Mouse (Mus musculus) forebrain, embryonic 11.5 days (tissue): ENCODE data around the gene Lamp1. TPM values are rescaled to one million over a fixed set of nuclear protein-coding genes. Genes with fewer than 3 reads are reported as not detected.

Source experiments
- ATAC-seq: fragments of 200-750 bp; cut with Nextera tagmentation; replicated peaks from 2 replicates; pipeline ENCODE4 v1.8.0; 2017; ENCODE audit warnings: moderate TSS enrichment; ENCODE audit not compliant: low FRiP score
- DNase-seq: peaks from one replicate; pipeline ENCODE4 v3.0.0-alpha.2; 2017; ENCODE audit warnings: low spot score
- H3K27ac ChIP-seq: fragments of 300-500 bp; sonication (generic); 2 replicates; pipeline ENCODE4 v1.5.1; 2014; ENCODE audit warnings: low read depth, low read length
- H3K27me3 ChIP-seq: fragments of 300-500 bp; sonication (generic); 2 replicates; pipeline ENCODE4 v1.6.1; 2014; ENCODE audit warnings: mild to moderate bottlenecking, low read length, mixed read lengths; ENCODE audit not compliant: control insufficient read depth, insufficient read depth
- H3K36me3 ChIP-seq: fragments of 300-500 bp; sonication (generic); 2 replicates; pipeline ENCODE4 v1.6.1; 2014; ENCODE audit warnings: mild to moderate bottlenecking, low read length, moderate library complexity, mixed read lengths; ENCODE audit not compliant: control insufficient read depth, insufficient read depth
- H3K4me1 ChIP-seq: fragments of 300-500 bp; sonication (generic); replicated peaks from 2 replicates; pipeline ENCODE4 v1.6.1; 2014; ENCODE audit warnings: low read length, mixed read lengths; ENCODE audit not compliant: control insufficient read depth, insufficient read depth
- H3K4me2 ChIP-seq: fragments of 300-500 bp; sonication (generic); 2 replicates; pipeline ENCODE4 v1.6.1; 2014; ENCODE audit warnings: low read depth, mild to moderate bottlenecking, low read length, moderate library complexity, mixed read lengths; ENCODE audit not compliant: severe bottlenecking
- H3K4me3 ChIP-seq: fragments of 300-500 bp; sonication (generic); 2 replicates; pipeline ENCODE4 v1.5.1; 2014; ENCODE audit warnings: low read depth, low read length
- H3K9ac ChIP-seq: fragments of 300-500 bp; sonication (generic); 2 replicates; pipeline ENCODE4 v1.6.1; 2014; ENCODE audit warnings: low read length
- H3K9me3 ChIP-seq: fragments of 300-500 bp; sonication (generic); 2 replicates; pipeline ENCODE4 v1.6.1; 2016; ENCODE audit warnings: low read length, mixed read lengths; ENCODE audit not compliant: control insufficient read depth
- WGBS: fragments of 180-500 bp; shearing (Covaris S2); extraction: QIAGEN DNeasy Blood & Tissue Kit; methylation state at CpG from one replicate; pipeline ENCODE4 v1.1.7; 2014; 5-methylcytosine and 5-hydroxymethylcytosine counted together
- polyA plus RNA-seq: library from polyadenylated mRNA; unstranded; fragments of >200 nt; fragmentation: Nextera tagmentation; extraction: Ambion mirVana; gene quantifications from 2 replicates; pipeline ENCODE4 v1.2.1, GENCODE M21; 2014

Lamp1 gene
- polyA plus RNA-seq, 1 experiment from 2014 or later, result 240 TPM

DNA sequence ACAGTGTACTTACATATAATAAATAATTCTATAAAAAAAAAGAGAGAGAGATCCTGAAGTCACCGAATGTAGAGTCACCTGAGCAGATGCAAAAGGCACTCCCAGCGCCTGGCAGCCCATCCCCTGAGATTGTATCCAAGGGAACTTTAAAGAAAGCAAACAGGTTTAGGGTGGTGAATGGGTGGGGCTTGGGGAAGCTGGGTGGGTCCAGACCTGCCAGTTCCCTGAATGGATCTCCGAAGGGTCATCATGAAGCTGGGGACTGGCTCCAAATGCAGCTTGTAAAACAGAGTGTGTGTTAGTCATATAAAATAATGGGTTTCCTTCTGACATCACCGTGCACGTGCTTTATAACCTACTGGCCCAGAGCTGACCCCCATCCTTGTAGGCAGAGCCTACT is 47.3 kb downstream of the Lamp1 start:
- no peak overlapping the region for H3K9ac ChIP-seq
- DNase-seq (no peak), ATAC-seq (no peak)
- no peak overlapping the region for H3K4me3 ChIP-seq
- H3K27me3 ChIP-seq, result peaks cover 11% of the 10 kb centered on the region
- H3K4me1 ChIP-seq, result no peaks in the 10 kb centered on the region
- no peaks in the 10 kb centered on the region for H3K9me3 ChIP-seq
- no peak overlapping the region for H3K27ac ChIP-seq
- H3K36me3 ChIP-seq, result no peaks in the 10 kb centered on the region
- 43% methylated on average over 5 of the region's 5 CpGs for WGBS
- no peak overlapping the region for H3K4me2 ChIP-seq

DNA sequence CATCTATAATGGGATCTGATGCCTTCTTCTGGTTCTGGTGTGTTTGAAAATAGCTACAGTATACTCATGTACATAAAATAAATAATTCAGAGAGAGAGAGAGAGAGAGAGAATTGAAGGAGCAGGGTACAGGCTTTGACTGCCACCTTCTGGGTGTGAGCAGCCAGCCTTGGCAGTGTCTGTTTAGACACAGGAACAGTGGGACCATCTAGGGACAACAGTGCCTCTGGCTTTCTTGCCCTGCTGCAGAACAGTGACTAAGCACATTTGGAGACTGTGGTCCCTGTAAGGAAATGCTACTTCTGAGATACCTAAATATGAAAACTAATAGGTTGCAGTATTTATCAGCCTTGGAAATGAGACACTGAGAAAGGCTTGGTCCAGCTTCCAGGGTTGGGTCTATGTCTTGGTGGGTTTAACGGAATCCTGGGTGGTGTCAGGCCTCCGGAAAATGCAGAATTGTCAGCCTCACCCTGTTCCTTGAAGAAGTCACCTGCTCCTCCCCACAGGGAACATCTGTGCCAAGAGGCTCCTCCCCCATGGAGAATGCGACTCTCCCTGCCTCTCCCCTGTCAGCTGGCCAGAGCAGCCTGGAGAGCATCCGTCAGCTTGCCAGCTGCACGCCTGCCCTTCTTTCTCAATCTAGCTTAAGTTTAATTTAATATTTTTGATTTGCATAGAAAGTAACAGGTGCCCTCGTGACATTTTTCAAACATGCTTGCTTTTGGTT is 49.8 kb downstream of the Lamp1 start:
- no peak overlapping the region for H3K4me3 ChIP-seq
- no peak overlapping the region for H3K9ac ChIP-seq
- H3K4me1 ChIP-seq, result 0 out of 2 replicates have a peak, but pooled peaks cover 1% of the 10 kb centered on the region
- H3K27ac ChIP-seq, result no peak overlapping the region
- WGBS, result 50% methylated on average over 6 of the region's 6 CpGs
- no peaks in the 10 kb centered on the region for H3K9me3 ChIP-seq
- H3K4me2 ChIP-seq, result no peak overlapping the region
- DNase-seq, result no peak
- no peak for ATAC-seq
- H3K36me3 ChIP-seq, result no peaks in the 10 kb centered on the region
- no peaks in the 10 kb centered on the region for H3K27me3 ChIP-seq

- Histone ChIP-seq H3K36me3 (no peaks in the 10 kb centered on the region), H3K4me1 (0 out of 2 replicates have a peak, but pooled peaks cover 1% of the 10 kb centered on the region), H3K9ac (no peak overlapping the region), H3K4me2 (no peak overlapping the region), H3K9me3 (no peaks in the 10 kb centered on the region), H3K4me3 (no peak overlapping the region), H3K27ac (no peak overlapping the region), H3K27me3 (no peaks in the 10 kb centered on the region)
- 75% methylated on average over 1 of the region's 1 CpGs for WGBS
- ATAC-seq (no peak), DNase-seq (no peak)
Measured at GRCm38 (mm10) chr8:13209770-13210169, 50.8 kb downstream of the Lamp1 start.

DNA sequence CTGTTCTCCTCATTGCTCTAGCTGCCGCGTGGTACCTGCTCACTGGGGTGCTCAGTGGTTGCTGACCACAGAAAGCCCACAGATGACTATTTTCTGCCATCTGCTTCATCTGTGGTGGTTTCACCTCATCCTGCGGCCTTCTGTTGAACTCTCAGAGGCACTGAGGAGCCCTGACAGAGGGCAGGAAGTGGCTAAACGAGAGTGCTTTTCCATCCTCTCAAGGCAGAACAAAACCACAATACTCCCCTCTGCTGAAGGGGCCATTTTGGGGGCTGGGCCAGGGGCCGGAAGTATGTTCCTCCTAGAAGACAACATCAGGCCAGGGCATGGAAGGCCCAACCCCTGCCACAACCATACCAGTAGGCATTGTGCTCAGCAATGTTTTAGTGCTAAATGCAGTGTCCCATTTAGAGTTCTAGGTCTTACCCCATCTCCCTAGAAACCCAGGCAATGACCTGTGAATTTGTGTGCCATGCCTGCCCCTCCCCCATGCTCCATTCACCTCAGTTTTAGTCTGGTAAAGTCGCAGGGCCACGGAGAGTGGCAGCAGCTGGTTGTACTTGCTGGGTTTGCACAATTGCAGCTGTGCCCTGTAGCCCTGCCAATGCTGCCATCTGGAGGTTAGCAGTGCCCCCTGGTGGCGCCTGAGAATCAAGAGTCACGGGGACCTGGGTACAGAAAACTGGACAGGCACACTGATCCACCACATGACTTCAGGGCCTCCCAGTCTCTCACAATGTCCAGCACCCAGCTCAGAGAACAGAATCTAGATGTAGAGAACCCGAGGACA is 54.7 kb downstream of the Lamp1 start:
- ATAC-seq (peak; percentile 79), DNase-seq (peak; percentile 91)
- H3K27me3 ChIP-seq, result no peaks in the 10 kb centered on the region
- H3K36me3 ChIP-seq, result no peaks in the 10 kb centered on the region
- H3K4me2 ChIP-seq, result no peak overlapping the region
- H3K9ac ChIP-seq, result no peak overlapping the region
- no peak overlapping the region for H3K4me3 ChIP-seq
- H3K27ac ChIP-seq, result no peak overlapping the region
- H3K9me3 ChIP-seq, result no peaks in the 10 kb centered on the region
- H3K4me1 ChIP-seq, result 0 out of 2 replicates have a peak, but pooled peaks cover 1% of the 10 kb centered on the region
- 20% methylated on average over 10 of the region's 10 CpGs for WGBS

GRCm38 (mm10) chr8:13216386-13216785 is 57.4 kb downstream of the Lamp1 start:
- Histone ChIP-seq H3K9ac (no peak overlapping the region), H3K36me3 (no peaks in the 10 kb centered on the region), H3K9me3 (no peaks in the 10 kb centered on the region), H3K27ac (no peak overlapping the region), H3K4me3 (no peak overlapping the region), H3K4me2 (no peak overlapping the region), H3K4me1 (0 out of 2 replicates have a peak, but pooled peaks cover 1% of the 10 kb centered on the region), H3K27me3 (no peaks in the 10 kb centered on the region)
- ATAC-seq (no peak), DNase-seq (no peak)
- 79% methylated on average over 8 of the region's 8 CpGs for WGBS

GRCm38 (mm10) chr8:13217093-13217492 is 58.1 kb downstream of the Lamp1 start:
- Histone ChIP-seq H3K4me3 (no peak overlapping the region), H3K4me1 (0 out of 2 replicates have a peak, but pooled peaks cover 1% of the 10 kb centered on the region), H3K27ac (no peak overlapping the region), H3K4me2 (no peak overlapping the region), H3K9me3 (no peaks in the 10 kb centered on the region), H3K27me3 (no peaks in the 10 kb centered on the region), H3K36me3 (no peaks in the 10 kb centered on the region), H3K9ac (no peak overlapping the region)
- ATAC-seq (no peak), DNase-seq (no peak)
- 72% methylated on average over 5 of the region's 5 CpGs for WGBS

- Histone ChIP-seq H3K9ac (no peak overlapping the region), H3K27ac (no peak overlapping the region), H3K9me3 (no peaks in the 10 kb centered on the region), H3K4me3 (no peak overlapping the region), H3K4me2 (no peak overlapping the region), H3K27me3 (no peaks in the 10 kb centered on the region), H3K36me3 (no peaks in the 10 kb centered on the region), H3K4me1 (0 out of 2 replicates have a peak, but pooled peaks cover 1% of the 10 kb centered on the region)
- no peak for DNase-seq
- ATAC-seq, result no peak
Measured at GRCm38 (mm10) chr8:13217986-13218385, 59.0 kb downstream of the Lamp1 start.

DNA sequence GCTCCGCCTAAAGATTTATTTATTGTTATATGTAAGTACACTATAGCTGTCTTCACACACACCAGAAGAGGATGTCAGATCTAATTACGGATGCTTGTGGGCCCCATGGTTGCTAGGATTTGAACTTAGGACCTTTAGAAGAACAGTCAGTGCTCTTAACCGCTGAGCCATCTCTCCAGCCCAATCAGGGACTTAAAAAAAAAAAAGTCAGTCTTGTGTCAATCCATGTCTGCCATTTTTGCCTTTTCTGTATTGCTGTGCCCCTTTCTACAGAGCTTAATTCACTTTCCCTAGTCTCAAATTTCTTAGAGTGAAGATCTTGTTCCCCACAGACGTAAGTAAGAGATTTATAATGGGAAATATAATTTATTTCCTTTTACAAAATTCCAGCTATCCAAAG is 59.5 kb downstream of the Lamp1 start:
- Histone ChIP-seq H3K36me3 (no peaks in the 10 kb centered on the region), H3K4me1 (no peaks in the 10 kb centered on the region), H3K4me2 (no peak overlapping the region), H3K9me3 (no peaks in the 10 kb centered on the region), H3K4me3 (no peak overlapping the region), H3K9ac (no peak overlapping the region), H3K27ac (no peak overlapping the region), H3K27me3 (no peaks in the 10 kb centered on the region)
- ATAC-seq (no peak), DNase-seq (no peak)
- 84% methylated on average over 4 of the region's 4 CpGs for WGBS
